Mouse (Mus musculus) left cerebral cortex, postnatal 10 days (tissue): ENCODE results near the gene Lrrc47. TPM values are rescaled to one million over a fixed set of nuclear protein-coding genes. Genes with fewer than 3 reads are reported as not detected.

Experiments
- DNase-seq, 2 experiments: peaks; one replicate each; pipeline ENCODE4 v3.0.0; 2021 to 2022; ENCODE audit warnings: low spot score in 2 of 2, mixed read lengths in 1 of 2; ENCODE audit errors: extremely low spot score in 1 of 2
- intact Hi-C: fragments of 180-260 bp; cut with DNase I; formaldehyde crosslinking; loops from one replicate; pipeline ENCODE4 v1.15.1; 2025
- total RNA-seq, 2 experiments: library from RNA; stranded (reverse); gene quantifications; 2 replicates each; pipeline ENCODE4 v1.2.3; 2021

Gene Lrrc47
- total RNA-seq, 2 experiments from 2014 or later = 54.8 to 58.4 TPM

DNA sequence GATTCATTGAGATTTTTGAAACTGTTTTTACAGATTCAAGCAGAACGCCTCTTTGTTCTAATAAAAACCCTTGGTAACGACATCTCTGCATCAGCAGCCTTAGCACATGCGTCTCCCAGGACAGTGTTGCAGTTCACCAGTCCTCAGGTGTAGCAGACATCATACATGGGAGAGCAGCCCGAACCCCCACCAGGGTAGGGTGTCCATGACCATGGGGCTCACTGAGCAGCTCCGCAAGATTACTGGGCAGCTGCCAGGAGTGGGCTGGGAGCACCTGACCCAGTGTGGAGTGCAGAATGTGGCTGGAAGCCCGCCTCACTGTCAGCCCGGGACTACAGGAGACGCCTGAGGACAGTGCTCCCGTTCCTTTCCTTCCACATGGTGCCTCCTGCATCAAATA, 9.9 kb downstream of the Lrrc47 start:
- DNase-seq = peak in 1 of 2 experiments; percentile 62
- intact Hi-C loops = no loop called here

DNA sequence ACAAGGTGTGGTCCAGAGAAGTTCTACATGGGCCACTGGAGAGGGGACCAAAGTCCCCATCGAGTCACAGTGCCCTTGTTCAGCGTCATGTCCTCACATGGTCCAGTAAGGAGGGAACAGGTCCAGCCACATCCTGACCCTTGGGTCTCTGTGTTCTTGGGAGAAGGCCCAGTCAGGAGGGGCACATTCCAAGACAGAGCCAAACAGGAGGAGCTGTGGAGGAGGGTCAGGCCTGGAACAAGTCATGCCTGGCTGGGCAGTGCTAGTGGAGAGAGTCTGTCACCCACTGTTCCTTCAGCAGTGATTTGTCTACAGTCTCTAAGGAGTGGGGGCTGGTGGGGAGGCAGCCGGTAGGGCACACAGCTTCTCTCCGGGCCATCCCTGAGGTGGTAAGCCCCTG, 10.9 kb downstream of the Lrrc47 start:
- DNase-seq = no peak
- intact Hi-C loops = no loop called here

DNA sequence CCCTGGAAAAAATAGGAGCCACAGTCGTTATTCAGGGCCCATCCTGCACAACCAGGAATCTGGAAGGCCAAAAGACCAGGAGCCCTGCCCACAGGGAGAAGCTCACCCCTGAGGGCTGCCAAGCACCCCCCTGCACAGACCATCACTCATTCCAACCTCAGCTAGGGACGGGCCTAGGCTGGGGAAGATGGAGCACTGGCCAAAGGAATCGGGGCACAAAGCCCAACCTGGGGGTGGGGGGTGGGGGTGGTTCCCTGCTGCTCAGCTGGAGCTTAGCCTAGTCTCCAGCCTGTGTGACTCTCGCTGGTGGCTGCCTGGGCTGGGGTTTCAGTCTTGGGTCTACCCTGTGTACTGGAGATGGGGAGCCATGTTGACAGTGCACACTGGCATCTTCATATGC, 11.3 kb downstream of the Lrrc47 start:
- intact Hi-C loops = no loop called here

GRCm38 (mm10) chr4:154023754-154024601, 12.4 kb downstream of the Lrrc47 start:
- DNase-seq = no peak
- intact Hi-C loops = no loop called here

More for the DNA sequence above, 11.3 kb downstream of the Lrrc47 start:
- DNase-seq = no peak

- intact Hi-C loops = no loop called here
- DNase-seq = no peak
Observed at GRCm38 (mm10) chr4:154024729-154025521, 13.4 kb downstream of the Lrrc47 start.

- intact Hi-C loops = no loop called here
Observed at GRCm38 (mm10) chr4:154025641-154026440, 14.3 kb downstream of the Lrrc47 start, which contains the start of gene Smim1. Gene Smim1 (minus strand): TSS chr4:154026230.

GRCm38 (mm10) chr4:154026441-154026761, 14.9 kb downstream of the Lrrc47 start:
- intact Hi-C loops = no loop called here
- no peak for DNase-seq

More at GRCm38 (mm10) chr4:154025641-154026440, 14.3 kb downstream of the Lrrc47 start, which contains the start of gene Smim1:
- peak in 1 of 2 experiments; percentile 86 for DNase-seq

GRCm38 (mm10) chr4:154028066-154028465, 16.5 kb downstream of the Lrrc47 start:
- intact Hi-C loops = no loop called here
- DNase-seq = no peak

DNA sequence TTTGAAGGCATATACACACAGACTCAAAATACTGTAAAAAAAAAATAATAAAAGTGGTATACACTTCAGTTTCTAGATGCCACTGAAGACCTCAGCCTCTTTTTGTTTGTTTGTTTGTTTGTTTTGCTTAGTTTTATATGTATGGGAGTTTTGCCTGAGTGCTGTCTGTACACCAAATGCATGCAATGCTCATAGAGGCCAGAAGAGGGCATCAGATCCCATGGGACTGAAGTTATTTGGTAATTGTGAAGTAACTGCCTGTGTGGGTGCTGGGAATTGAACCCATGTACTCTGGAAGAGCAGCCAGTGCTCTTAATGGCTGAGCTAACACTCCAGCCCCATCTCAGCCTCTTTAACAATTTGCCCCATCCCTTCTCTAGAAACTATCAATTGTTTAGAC, 17.1 kb downstream of the Lrrc47 start:
- DNase-seq = no peak
- intact Hi-C loops = no loop called here

GRCm38 (mm10) chr4:154037123-154037522, 25.6 kb downstream of the Lrrc47 start:
- intact Hi-C loops = no loop called here
- DNase-seq = no peak

DNA sequence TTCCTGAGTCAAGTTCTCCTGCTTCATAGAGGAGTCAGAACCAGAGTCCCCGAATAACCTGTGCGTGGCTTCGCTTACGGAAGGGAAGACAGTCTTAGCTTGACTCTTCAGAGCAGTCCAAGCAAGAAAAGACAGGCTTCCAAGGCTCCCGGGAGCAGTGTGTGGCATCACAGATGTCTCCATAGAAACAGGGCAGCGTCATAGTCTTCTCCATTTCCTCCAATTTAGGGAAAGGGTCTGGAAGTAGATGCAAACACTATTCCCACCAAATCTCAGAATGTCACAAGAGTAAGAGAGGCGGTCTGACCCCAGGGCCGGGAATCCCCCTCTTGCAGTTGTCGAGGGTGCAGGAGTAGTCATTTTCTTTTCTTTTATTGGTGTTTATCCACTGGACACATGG, 31.0 kb downstream of the Lrrc47 start, which contains the start of gene Ccdc27:
Gene Ccdc27, minus strand, starts transcription at position 101 of the 400 bp plus-strand sequence.
- no peak for DNase-seq

GRCm38 (mm10) chr4:154045837-154046236, 34.3 kb downstream of the Lrrc47 start:
- intact Hi-C loops = no loop called here
- no peak for DNase-seq

More for the DNA sequence above, 31.0 kb downstream of the Lrrc47 start, which contains the start of gene Ccdc27:
- intact Hi-C loops = no loop called here

- intact Hi-C loops = no loop called here
- no peak for DNase-seq
Observed at GRCm38 (mm10) chr4:154051401-154051800, 39.9 kb downstream of the Lrrc47 start.

DNA sequence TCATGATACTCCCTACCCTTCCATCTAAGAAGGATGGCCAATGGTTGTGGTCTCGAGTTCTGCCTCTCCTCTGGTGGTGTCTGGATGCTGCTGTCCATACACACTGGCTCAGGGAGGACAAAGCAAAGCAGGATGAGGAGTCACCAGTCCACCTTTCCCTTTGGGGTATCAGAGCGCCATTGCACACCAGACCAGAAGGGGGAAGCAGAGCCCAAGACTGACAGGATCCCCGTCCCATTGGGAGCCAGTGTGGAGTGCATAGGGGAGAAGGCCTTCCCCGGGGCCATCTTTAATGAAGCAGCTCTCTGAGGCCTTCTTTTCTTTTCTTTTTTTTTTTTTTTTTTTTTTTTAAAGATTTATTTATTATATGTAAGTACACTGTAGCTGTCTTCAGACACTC, 41.5 kb downstream of the Lrrc47 start:
- intact Hi-C loops = no loop called here
- no peak for DNase-seq

- intact Hi-C loops = no loop called here
- no peak for DNase-seq
Observed at GRCm38 (mm10) chr4:154055482-154055881, 44.0 kb downstream of the Lrrc47 start.

- DNase-seq = no peak
- intact Hi-C loops = no loop called here
Observed at GRCm38 (mm10) chr4:154056046-154056445, 44.5 kb downstream of the Lrrc47 start.

GRCm38 (mm10) chr4:154056661-154057060, 45.1 kb downstream of the Lrrc47 start:
- intact Hi-C loops = no loop called here

DNA sequence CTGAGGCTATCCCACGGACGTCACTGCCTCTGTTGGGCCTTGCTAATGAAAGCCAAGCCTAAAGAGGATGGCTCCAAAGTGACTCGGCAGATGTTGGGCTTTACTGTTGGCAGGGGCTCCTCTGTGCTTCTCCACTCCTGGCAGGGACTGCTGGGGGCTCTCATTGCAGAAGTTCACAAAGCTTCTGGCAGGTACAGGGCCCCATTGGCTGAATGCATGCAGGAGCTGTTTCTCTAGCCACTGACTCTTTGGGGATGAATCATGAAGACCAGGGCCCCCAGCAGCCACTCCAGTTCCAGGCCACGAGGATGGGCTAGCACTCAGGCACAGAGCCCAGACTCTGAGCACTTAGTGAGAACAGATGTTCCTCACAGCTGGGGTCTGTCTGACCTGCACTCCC, 46.2 kb downstream of the Lrrc47 start:
- DNase-seq = no peak
- intact Hi-C loops = no loop called here

More at GRCm38 (mm10) chr4:154056661-154057060, 45.1 kb downstream of the Lrrc47 start:
- no peak for DNase-seq
